Mouse (Mus musculus) left cerebral cortex, postnatal 36 days (tissue): Measurements from ENCODE around the gene Susd4. TPM values are rescaled to one million over a fixed set of nuclear protein-coding genes. Genes with fewer than 3 reads are reported as not detected.
A peak's percentile ranks its signal among the peaks of the same experiment; 100 is the strongest.

ENCODE experiments used
- DNase-seq, 2 experiments: peaks; one replicate each; pipeline ENCODE4 v3.0.0; 2021 to 2022; ENCODE audit warnings: low spot score in 2 of 2, mixed read lengths in 1 of 2
- intact Hi-C: fragments of 180-260 bp; cut with DNase I; formaldehyde crosslinking; loops from one replicate; pipeline ENCODE4 v1.15.1; 2025
- total RNA-seq, 2 experiments: library from RNA; stranded (reverse); gene quantifications; 2 replicates each; pipeline ENCODE4 v1.2.3; 2021

Susd4 gene
- total RNA-seq, 2 experiments from 2014 or later, result 113 TPM

- no peak for DNase-seq
- intact Hi-C loops, result no loop called here
Measured at GRCm38 (mm10) chr1:182840606-182841005, 76.9 kb downstream of the Susd4 start.

- intact Hi-C loops, result no loop called here
- DNase-seq, result peak; percentile 32 to 37
Measured at GRCm38 (mm10) chr1:182849556-182849955, 85.9 kb downstream of the Susd4 start.

- DNase-seq, result no peak
- intact Hi-C loops, result no loop called here
Measured at GRCm38 (mm10) chr1:182850080-182850479, 86.4 kb downstream of the Susd4 start.

GRCm38 (mm10) chr1:182852158-182852557 is 88.5 kb downstream of the Susd4 start:
- intact Hi-C loops, result no loop called here

GRCm38 (mm10) chr1:182856636-182857035 is 93.0 kb downstream of the Susd4 start:
- intact Hi-C loops, result no loop called here
- no peak for DNase-seq

More at GRCm38 (mm10) chr1:182852158-182852557, 88.5 kb downstream of the Susd4 start:
- no peak for DNase-seq

GRCm38 (mm10) chr1:182861671-182862358 is 98.2 kb downstream of the Susd4 start:
- intact Hi-C loops, result no loop called here
- no peak for DNase-seq

GRCm38 (mm10) chr1:182863396-182863795 is 99.7 kb downstream of the Susd4 start:
- intact Hi-C loops, result no loop called here
- DNase-seq, result no peak

GRCm38 (mm10) chr1:182867886-182868285 is 104.2 kb downstream of the Susd4 start:
- no peak for DNase-seq
- intact Hi-C loops, result loop anchor here (5.0 kb wide), 1 partner anchor 94 kb away; no protein-coding TSS in a partner anchor

- intact Hi-C loops, result loop anchor here (5.0 kb wide), 1 partner anchor 94 kb away; no protein-coding TSS in a partner anchor
- peak in 1 of 2 experiments; percentile 15 for DNase-seq
Measured at GRCm38 (mm10) chr1:182868432-182869113, 104.9 kb downstream of the Susd4 start.

- no peak for DNase-seq
- intact Hi-C loops, result loop anchor here (5.0 kb wide), 1 partner anchor 93 kb away; no protein-coding TSS in a partner anchor
Measured at GRCm38 (mm10) chr1:182869114-182869456, 105.4 kb downstream of the Susd4 start.

- no peak for DNase-seq
- intact Hi-C loops, result no loop called here
Measured at GRCm38 (mm10) chr1:182878156-182878555, 114.5 kb downstream of the Susd4 start.

- no peak for DNase-seq
- intact Hi-C loops, result no loop called here
Measured at GRCm38 (mm10) chr1:182878719-182879118, 115.1 kb downstream of the Susd4 start.

GRCm38 (mm10) chr1:182881246-182881645 is 117.6 kb downstream of the Susd4 start:
- DNase-seq, result no peak
- intact Hi-C loops, result loop anchor here (10.0 kb wide), 1 partner anchor 316 kb away; the partner anchor contains the start of gene Capn8

GRCm38 (mm10) chr1:182882611-182883010 is 119.0 kb downstream of the Susd4 start:
- intact Hi-C loops, result loop anchor here (10.0 kb wide), 1 partner anchor 318 kb away; the partner anchor contains the start of gene Capn8
- DNase-seq, result no peak

- peak; percentile 25 to 26 for DNase-seq
- intact Hi-C loops, result no loop called here
Measured at GRCm38 (mm10) chr1:182895698-182896097, 132.0 kb downstream of the Susd4 start.

- intact Hi-C loops, result no loop called here
- DNase-seq, result no peak
Measured at GRCm38 (mm10) chr1:182897071-182897470, 133.4 kb downstream of the Susd4 start.

- DNase-seq, result peak in 1 of 2 experiments; percentile 16
- intact Hi-C loops, result no loop called here
Measured at GRCm38 (mm10) chr1:182897506-182898138, 134.0 kb downstream of the Susd4 start.

GRCm38 (mm10) chr1:182902095-182902494 is 138.4 kb downstream of the Susd4 start:
- intact Hi-C loops, result loop anchor here (10.0 kb wide), 1 partner anchor 107 kb away; no protein-coding TSS in a partner anchor
- peak in 1 of 2 experiments; percentile 23 for DNase-seq

GRCm38 (mm10) chr1:182902906-182903305 is 139.2 kb downstream of the Susd4 start:
- DNase-seq, result no peak
- intact Hi-C loops, result loop anchor here (10.0 kb wide), 1 partner anchor 108 kb away; no protein-coding TSS in a partner anchor

GRCm38 (mm10) chr1:182905669-182906068 is 142.0 kb downstream of the Susd4 start:
- intact Hi-C loops, result loop anchor here (5.0 to 10.0 kb wide), 2 partner anchors 52 to 111 kb away; no protein-coding TSS in a partner anchor

More at GRCm38 (mm10) chr1:182905669-182906068, 142.0 kb downstream of the Susd4 start:
- no peak for DNase-seq
